Mouse (Mus musculus) embryonic stem cell, embryonic (primary cell): ENCODE measurements at regions not wholly inside any gene's neighbourhood (a gene's known extent, or its start where the extent isn't known, plus 50 kb on each side); places are given as distances from the start of the nearest gene placed in this dataset.

Source experiments
- CTCF ChIA-PET, 4 experiments: fragments of 300-600 bp in 2 of 4; fragments of 350-600 bp in 2 of 4; sonication (Branson Sonifier 250); formaldehyde crosslinking; loops; one replicate each; lab custom pipeline; 2022; ENCODE audit warnings: inconsistent platforms in 2 of 4; lab: Charles Lee
- POLR2A ChIA-PET, 4 experiments: fragments of 300-600 bp in 2 of 4; fragments of 350-600 bp in 2 of 4; sonication (Branson Sonifier 250); formaldehyde crosslinking; loops; one replicate each; lab custom pipeline; 2022; ENCODE audit warnings: antibody characterized with exemption in 4 of 4, inconsistent platforms in 1 of 4; lab: Charles Lee

GRCm38 (mm10) chr3:50987821-50988220 is 236.4 kb upstream of the Noct start:
- ChIA-PET CTCF (no interaction called here), POLR2A (no interaction called here)

GRCm38 (mm10) chr3:50990810-50991209 is 233.4 kb upstream of the Noct start:
- POLR2A ChIA-PET = interaction anchor here in 1 of 4 experiments (0.6 kb wide), 1 partner anchor 152 kb away, joined by 3 read pairs; no protein-coding TSS in a partner anchor
- CTCF ChIA-PET = no interaction called here

GRCm38 (mm10) chr3:50992581-50993313 is 231.5 kb upstream of the Noct start:
- CTCF ChIA-PET = no interaction called here
- POLR2A ChIA-PET = no interaction called here

- ChIA-PET CTCF (no interaction called here), POLR2A (no interaction called here)
Observed at GRCm38 (mm10) chr3:50999745-51000144, 224.5 kb upstream of the Noct start.

GRCm38 (mm10) chr3:51000938-51001337 is 223.3 kb upstream of the Noct start:
- ChIA-PET CTCF (no interaction called here), POLR2A (no interaction called here)

- ChIA-PET POLR2A (interaction anchor here in 1 of 4 experiments (1.5 kb wide), 1 partner anchor 8 kb away, joined by 4 read pairs; no protein-coding TSS in a partner anchor), CTCF (no interaction called here)
Observed at GRCm38 (mm10) chr3:51002662-51003061, 221.6 kb upstream of the Noct start.

GRCm38 (mm10) chr3:51003506-51004170 is 220.6 kb upstream of the Noct start:
- POLR2A ChIA-PET = no interaction called here
- CTCF ChIA-PET = interaction anchor here in 1 of 4 experiments (0.9 kb wide), 1 partner anchor 98 kb away, joined by 3 read pairs; no protein-coding TSS in a partner anchor

GRCm38 (mm10) chr3:51004216-51004615 is 220.0 kb upstream of the Noct start:
- CTCF ChIA-PET = interaction anchor here in 1 of 4 experiments (0.9 kb wide), 1 partner anchor 98 kb away, joined by 3 read pairs; no protein-coding TSS in a partner anchor

GRCm38 (mm10) chr3:51009098-51009497 is 215.1 kb upstream of the Noct start:
- CTCF ChIA-PET = no interaction called here

More at GRCm38 (mm10) chr3:51004216-51004615, 220.0 kb upstream of the Noct start:
- POLR2A ChIA-PET = no interaction called here

GRCm38 (mm10) chr3:51019650-51020346 is 204.4 kb upstream of the Noct start:
- POLR2A ChIA-PET = interaction anchor here in 2 of 4 experiments (0.7 kb wide), 2 partner anchors 92 to 111 kb away, joined by 3 to 8 read pairs; no protein-coding TSS in a partner anchor
- CTCF ChIA-PET = interaction anchor here in 1 of 4 experiments (0.8 kb wide), 1 partner anchor 1903 kb away, joined by 3 read pairs; no protein-coding TSS in a partner anchor

More at GRCm38 (mm10) chr3:51009098-51009497, 215.1 kb upstream of the Noct start:
- POLR2A ChIA-PET = no interaction called here

GRCm38 (mm10) chr3:51024655-51025054 is 199.6 kb upstream of the Noct start:
- ChIA-PET CTCF (no interaction called here), POLR2A (no interaction called here)

- ChIA-PET CTCF (no interaction called here), POLR2A (no interaction called here)
Observed at GRCm38 (mm10) chr3:51031821-51032220, 192.4 kb upstream of the Noct start.

- CTCF ChIA-PET = no interaction called here
- POLR2A ChIA-PET = no interaction called here
Observed at GRCm38 (mm10) chr3:51033292-51033691, 191.0 kb upstream of the Noct start.

- POLR2A ChIA-PET = no interaction called here
- CTCF ChIA-PET = no interaction called here
Observed at GRCm38 (mm10) chr3:51036700-51037306, 187.4 kb upstream of the Noct start.

- ChIA-PET POLR2A (interaction anchor here in 2 of 4 experiments (0.6 kb wide), 2 partner anchors 15 to 86 kb away, joined by 3 to 5 read pairs; no protein-coding TSS in a partner anchor), CTCF (no interaction called here)
Observed at GRCm38 (mm10) chr3:51042223-51042846, 181.9 kb upstream of the Noct start.

GRCm38 (mm10) chr3:51048739-51049138 is 175.5 kb upstream of the Noct start:
- ChIA-PET POLR2A (no interaction called here), CTCF (interaction anchor here in 1 of 4 experiments (0.7 kb wide), 1 partner anchor 201 kb away, joined by 5 read pairs; no protein-coding TSS in a partner anchor)

- ChIA-PET CTCF (interaction anchor here in 1 of 4 experiments (0.7 kb wide), 1 partner anchor 607 kb away, joined by 3 read pairs; the partner anchor contains the start of gene Slc7a11), POLR2A (no interaction called here)
Observed at GRCm38 (mm10) chr3:51050156-51050555, 174.1 kb upstream of the Noct start.

- CTCF ChIA-PET = no interaction called here
- POLR2A ChIA-PET = no interaction called here
Observed at GRCm38 (mm10) chr3:51055004-51055403, 169.2 kb upstream of the Noct start.

- ChIA-PET POLR2A (no interaction called here), CTCF (no interaction called here)
Observed at GRCm38 (mm10) chr3:51064201-51064600, 160.0 kb upstream of the Noct start.
